Mouse (Mus musculus) cerebellum, adult 18-20 months (tissue): ENCODE measurements around the gene Rad51d.
"Not testable (repeated sequence)": the region's sequence is repeated elsewhere in the genome, so short reads cannot be mapped to it uniquely, and the experiment has no call there.

ENCODE experiments used
- DNase-seq, 2 experiments: peaks; one replicate each; pipeline ENCODE4 v3.0.0; 2021

Rad51d gene

DNA sequence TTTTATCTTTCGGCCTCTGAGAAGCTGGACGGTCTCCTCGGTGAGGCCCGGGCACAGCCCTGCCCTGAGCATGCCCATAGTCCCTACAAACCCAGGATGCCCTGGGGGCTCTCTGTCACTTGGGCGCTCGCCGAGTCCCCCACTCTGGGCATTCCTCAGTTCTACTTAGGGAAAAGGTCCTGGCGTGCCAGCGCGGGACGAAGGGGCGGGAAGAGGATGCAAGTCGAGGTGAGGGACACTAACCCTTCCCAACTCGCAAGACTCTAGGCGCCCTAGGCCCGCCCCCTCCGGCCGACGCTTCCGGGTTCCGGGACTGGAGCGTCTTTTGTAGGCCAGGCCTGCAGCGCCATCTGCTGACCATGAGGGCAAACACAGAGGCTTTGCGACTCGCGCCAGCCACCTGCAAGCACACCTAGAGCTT lies at the start of gene Rad51d:
Gene Rad51d (minus strand): TSS at position 273 of the 421 bp plus-strand sequence.
- DNase-seq: peak; percentile 95 to 97

DNA sequence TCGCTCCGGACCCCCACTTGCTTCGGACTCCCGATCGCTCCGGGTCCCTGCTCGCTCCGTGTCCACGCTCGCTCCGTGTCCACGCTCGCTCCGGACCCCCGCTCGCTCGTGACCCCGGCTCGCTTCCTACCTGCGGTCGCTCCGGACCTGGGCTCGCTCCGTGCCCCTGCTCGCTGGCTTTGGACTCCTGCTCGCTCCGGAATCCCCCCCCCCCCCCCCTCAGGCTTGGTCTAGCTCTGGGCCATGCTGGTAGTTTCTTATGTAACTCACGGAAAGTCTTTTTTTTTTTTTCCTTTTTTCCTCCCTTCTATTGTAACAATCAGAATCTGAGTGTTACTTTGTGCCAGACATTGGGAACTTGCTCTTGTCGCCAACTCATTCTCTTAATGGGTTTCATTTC lies 42.8 kb upstream of the Rad51d start:
- no peak for DNase-seq

DNA sequence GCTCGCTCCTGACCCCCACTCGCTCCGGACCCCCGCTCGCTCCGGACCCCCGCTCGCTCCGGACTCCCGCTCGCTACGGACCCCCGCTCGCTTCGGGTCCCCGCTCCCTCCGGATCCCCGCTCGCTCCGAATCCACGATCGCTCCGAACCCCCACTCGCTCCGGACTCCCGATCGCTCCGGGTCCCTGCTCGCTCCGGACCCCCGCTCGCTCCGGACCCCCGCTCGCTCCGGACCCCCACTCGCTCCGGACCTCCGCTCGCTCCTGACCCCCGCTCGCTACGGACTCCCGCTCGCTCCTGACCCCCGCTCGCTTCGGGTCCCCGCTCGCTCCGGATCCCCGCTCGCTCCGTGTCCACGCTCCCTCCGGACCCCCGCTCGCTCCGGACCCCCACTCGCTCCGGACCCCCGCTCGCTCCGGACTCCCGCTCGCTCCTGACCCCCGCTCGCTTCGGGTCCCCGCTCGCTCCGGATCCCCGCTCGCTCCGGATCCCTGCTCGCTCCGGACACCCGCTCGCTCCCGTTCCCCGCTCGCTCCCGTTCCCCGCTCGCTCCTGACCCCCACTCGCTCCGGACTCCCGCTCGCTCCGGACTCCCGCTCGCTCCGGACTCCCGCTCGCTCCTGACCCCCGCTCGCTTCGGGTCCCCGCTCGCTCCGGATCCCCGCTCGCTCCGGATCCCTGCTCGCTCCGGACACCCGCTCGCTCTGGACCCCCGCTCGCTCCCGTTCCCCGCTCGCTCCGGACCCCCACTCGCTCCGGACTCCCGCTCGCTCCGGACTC lies 41.4 kb upstream of the Rad51d start:
- peak in 1 of 2 experiments; percentile 13 for DNase-seq

DNA sequence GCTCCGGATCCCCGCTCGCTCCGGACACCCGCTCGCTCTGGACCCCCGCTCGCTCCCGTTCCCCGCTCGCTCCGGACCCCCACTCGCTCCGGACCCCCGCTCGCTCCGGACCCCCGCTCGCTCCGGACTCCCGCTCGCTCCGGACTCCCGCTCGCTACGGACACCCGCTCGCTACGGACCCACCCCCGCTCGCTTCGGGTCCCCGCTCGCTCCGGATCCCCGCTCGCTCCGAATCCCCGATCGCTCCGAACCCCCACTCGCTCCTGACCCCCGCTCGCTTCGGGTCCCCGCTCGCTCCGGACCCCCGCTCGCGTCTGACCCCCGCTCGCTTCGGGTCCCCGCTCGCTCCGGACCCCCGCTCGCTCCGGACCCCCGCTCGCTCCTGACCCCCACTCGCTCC lies 40.7 kb upstream of the Rad51d start:
- not testable (repeated sequence) for DNase-seq

DNA sequence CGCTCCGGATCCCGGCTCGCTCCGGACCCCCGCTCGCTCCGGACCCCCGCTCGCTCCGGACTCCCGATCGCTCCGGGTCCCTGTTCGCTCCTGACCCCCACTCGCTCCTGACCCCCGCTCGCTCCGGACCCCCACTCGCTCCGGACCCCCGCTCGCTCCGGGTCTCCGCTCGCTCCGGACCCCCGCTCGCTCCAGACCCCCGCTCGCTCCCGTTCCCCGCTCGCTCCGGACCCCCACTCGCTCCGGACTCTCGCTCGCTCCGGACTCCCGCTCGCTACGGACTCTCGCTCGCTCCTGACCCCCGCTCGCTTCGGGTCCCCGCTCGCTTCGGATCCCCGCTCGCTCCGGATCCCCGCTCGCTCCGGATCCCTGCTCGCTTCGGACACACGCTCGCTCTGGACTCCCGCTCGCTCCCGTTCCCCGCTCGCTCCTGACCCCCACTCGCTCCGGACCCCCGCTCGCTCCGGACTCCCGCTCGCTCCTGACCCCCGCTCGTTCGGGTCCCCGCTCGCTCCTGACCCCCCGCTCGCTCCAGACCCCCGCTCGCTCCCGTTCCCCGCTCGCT lies 40.1 kb upstream of the Rad51d start:
- not testable (repeated sequence) for DNase-seq

- no peak for DNase-seq
Measured at GRCm38 (mm10) chr11:82929633-82929950, 39.2 kb upstream of the Rad51d start.

DNA sequence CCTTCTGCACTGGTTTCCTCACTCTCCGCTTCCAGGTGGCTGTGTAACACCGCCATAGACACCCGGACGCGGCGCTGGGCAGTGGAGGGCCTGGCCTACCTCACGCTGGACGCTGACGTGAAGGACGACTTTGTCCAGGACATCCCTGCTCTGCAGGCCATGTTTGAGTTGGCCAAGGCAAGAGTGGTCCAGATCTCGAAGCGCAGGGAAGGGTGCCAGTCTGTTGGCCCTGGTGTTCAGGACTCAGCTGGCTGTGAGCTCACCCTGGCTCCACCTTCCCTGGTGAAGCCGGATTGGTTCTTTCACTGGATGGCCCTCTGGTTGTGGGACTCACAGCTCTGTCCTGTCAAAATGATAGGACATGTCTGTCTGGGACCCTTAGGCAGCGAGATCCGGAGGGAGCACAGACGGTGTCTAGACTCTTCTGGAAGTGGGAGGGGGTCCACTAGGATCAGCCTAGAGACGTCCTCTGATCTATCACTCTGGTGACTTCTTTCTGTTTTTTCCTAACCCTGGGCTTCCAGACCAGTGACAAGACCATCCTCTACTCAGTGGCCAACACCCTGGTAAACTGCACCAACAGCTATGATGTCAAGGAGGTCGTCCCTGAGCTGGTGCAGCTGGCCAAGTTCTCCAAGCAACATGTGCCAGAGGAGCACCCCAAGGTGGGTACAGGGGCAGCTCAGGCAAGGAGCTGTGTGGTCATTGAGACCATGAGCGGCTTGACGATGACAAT lies 38.7 kb upstream of the Rad51d start:
- no peak for DNase-seq

DNA sequence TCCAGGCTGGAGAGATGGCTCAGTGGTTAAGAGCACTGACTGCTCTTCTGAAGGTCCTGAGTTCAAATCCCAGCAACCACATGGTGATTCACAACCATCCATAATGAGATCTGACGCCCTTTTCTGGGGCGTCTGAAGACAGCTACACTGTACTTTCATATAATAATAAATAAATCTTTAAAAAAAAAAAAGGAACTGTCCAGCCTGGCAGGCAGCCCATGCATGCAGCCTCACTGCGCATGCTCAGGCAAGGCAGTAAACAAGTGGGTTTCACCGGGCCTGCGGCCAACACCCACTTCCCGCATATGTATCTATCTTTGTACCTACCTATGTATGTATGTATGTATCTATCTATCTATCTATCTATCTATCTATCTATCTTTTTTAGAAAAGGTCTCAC lies 33.5 kb upstream of the Rad51d start:
- not testable (repeated sequence) for DNase-seq

- DNase-seq: no peak
Measured at GRCm38 (mm10) chr11:82921691-82922090, 31.3 kb upstream of the Rad51d start.

DNA sequence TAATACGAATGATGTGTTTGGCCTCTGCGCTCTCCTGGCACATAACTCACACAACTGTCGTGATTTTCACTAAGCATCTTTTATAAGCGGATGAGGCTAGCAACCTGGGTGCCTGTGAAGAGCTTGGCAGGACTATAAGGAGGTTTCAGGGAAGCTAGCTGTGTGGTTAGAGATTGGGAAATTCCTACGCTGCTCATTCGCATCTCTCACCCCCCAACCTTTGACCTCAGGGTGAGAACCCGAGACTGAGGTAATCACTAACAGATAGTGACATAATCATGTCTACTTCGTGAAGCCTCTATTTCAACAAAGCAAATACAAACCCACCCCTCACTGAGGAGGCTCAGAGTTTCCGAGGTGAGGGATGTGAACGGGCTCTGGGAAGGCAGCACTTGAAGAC lies 30.4 kb upstream of the Rad51d start:
- no peak for DNase-seq

DNA sequence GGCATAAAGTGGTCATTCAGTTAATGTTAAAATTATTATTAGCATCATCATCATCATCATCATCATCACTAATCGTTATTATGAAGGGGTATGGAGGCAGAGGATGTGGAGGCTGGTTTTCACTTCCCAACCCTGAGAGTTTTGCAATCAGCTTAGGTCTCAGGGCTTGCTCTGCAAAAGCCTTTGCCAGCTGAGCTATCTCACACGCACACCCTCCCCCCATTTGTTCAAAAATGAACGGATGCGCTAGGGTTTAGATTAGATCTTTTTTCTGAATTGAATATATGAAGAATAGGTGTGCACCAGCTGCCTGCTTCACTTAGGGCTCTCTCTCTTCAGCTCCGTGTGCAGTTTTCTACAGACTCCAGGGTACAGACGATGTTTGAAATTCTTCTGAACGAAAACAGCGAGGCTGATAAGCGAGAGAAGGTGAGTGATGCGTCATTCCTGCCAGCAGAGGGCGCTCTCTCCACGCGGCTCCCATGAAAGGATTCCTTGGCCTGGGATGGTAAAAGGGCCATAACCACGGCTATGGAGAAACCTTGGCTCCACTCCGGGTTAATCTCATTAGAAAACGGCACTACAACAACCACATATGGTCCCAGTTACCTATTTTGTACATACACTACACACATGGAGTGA lies 24.4 kb upstream of the Rad51d start:
- peak; percentile 76 to 85 for DNase-seq

- no peak for DNase-seq
Measured at GRCm38 (mm10) chr11:82910679-82911389, 20.4 kb upstream of the Rad51d start.

DNA sequence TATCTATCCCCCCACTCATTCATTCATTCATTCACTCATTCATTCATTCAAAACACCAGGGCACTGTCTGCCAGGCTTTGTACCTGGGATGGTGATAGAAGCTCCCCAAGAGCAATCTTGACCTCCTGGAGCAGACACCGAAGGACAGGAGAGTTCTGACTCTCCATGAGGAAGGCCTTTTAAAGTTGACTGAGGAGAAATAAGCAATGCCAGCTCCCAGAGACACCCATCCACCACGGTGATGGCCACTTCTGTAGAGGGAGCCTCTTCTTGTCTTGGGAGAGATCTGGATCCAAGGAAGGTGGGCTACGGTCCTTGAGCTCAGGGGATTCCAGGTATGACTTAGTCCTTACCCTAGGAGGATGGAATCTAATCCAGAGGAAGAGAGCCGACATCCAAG lies 19.8 kb upstream of the Rad51d start, which contains the start of gene Unc45b:
Gene Unc45b (plus strand): TSS at position 301 of the 400 bp plus-strand sequence.
- DNase-seq: no peak

DNA sequence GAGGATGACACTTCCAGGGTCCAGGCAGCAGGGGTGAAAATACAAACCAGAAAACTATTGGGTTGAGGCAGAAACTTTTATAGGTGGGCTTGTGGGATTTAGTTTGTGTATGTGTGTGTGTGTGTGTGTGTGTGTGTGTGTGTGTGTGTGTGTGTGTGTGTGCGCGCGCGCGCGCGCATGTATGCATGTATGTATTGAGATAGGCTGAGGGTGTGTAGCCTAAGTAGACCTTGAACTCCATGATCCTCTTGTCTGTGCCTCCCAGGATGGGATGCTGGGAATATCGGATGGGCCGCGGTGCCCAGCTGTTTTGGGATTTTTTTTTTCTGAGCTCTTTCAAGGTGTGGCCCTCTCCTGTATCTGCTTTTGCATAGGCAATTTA lies 18.2 kb upstream of the Rad51d start:
- no peak for DNase-seq

- DNase-seq: peak; percentile 90 to 96
Measured at GRCm38 (mm10) chr11:82907651-82908607, 17.5 kb upstream of the Rad51d start, which contains the start of gene Nle1. Gene Nle1, minus strand, starts transcription at chr11:82908411.

DNA sequence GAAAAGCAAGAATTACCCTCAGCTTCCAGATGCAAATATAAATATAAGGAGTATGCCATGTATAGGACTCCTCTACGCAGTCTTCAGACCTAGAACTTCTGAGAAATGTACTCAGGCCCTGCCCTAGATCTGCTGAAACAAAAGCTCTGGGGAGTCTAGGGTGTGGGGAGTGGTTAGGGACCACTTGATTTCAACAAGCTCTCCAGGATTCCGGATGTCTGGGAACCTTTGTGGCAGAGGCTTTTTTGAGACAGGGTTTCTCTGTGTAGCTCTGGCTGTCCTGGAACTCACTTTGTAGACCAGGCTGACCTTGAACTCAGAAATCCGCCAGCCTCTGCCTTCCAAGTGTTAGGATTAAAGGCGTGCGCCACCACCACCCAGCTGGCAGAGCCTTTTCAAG lies 15.4 kb upstream of the Rad51d start:
- no peak for DNase-seq

- DNase-seq: no peak
Measured at GRCm38 (mm10) chr11:82904952-82905351, 14.5 kb upstream of the Rad51d start.

DNA sequence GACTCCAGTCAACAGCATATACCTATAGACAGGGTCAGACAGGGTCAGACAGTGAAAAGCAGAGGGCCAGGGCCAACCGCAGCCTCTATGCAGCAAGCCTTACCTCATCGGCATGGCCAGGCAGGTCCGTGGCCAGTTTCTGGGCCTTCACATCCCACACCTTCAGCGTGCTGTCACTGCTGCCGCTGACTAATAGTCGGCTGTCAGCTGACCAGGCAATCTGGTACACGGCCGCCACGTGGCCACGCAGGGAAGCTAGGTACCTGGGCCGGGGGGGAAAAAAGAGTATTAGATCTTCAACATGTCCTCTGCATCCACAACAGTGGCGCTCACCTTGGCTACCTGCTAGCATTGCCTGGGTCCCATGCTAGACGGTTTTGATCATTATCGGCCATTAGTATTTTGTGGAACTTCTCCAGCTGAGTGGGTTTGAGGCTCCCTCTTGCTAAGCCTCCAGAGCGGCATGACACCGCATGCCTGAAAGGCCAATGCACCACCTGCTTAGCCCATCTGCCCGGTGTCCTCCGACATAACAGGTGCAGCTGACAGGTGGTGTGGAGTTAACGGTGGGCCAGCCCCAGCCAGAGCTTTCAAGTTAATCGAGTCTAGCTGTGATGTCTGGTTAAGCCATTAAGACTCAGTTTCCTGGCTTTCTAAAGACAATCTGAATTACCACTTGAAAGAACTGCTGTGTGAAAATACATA lies 11.3 kb upstream of the Rad51d start:
- DNase-seq: peak; percentile 54 to 60

- DNase-seq: no peak
Measured at GRCm38 (mm10) chr11:82899720-82900119, 9.3 kb upstream of the Rad51d start.

GRCm38 (mm10) chr11:82897478-82897877 lies 7.1 kb upstream of the Rad51d start:
- DNase-seq: no peak

- no peak for DNase-seq
Measured at GRCm38 (mm10) chr11:82891936-82892335, 1.5 kb upstream of the Rad51d start, which contains the start of gene Fndc8. Gene Fndc8, plus strand, starts transcription at chr11:82892124.
